Mouse (Mus musculus) gastrocnemius, adult 8-10 months (tissue): ENCODE measurements around the gene Mogat2. TPM values are rescaled to one million over a fixed set of nuclear protein-coding genes. Genes with fewer than 3 reads are reported as not detected.

ENCODE experiments used
- DNase-seq, 2 experiments: peaks; one replicate each; pipeline ENCODE4 v3.0.0; 2022; ENCODE audit warnings: low spot score in 2 of 2
- total RNA-seq, 4 experiments: library from RNA; stranded (reverse); gene quantifications; 2 replicates each; pipeline ENCODE4 v1.2.4; 2022

Mogat2 gene
- not detected for total RNA-seq

DNA sequence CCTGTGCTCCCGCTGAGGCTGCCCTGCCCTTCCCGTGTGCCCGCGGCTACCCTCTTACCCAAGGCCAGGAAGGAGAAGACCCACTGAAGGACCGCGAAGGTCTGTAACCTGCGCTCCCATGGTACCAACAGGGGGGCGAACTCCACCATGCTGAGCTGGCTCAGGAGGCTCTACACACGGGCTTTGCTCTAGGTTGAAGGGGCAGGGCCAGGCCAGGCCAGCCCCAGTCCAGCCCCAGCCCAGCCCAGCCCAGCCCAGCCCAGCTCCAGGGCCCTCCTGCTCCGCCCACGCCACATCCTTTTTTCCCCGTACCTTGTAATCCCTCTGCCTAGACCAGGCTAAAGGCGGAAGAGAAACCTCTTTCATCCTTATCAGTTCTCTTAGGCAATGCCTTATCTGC is at the start of gene Mogat2:
Gene Mogat2 (minus strand): TSS at position 203 of the 400 bp plus-strand sequence.
- no peak for DNase-seq

DNA sequence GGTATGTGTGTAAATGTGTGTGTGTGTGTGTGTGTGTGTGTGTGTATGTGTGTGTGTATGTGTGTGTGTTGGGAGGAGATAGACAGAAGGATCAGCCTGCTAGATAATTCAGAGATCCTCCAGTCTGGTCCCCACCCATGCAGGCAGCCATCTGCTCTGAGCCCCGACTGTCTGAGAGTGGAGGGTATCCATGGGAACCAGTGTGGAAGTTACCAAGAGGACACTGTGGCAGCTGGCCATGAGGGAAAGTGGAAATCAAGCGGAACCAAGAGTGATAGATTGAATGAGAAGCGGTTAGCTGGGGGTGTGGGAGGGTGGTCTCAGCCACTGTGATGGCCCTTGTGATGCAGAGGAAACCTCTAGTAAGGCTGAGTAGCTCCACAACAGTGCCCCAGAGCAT is 48.9 kb upstream of the Mogat2 start:
- DNase-seq = no peak

DNA sequence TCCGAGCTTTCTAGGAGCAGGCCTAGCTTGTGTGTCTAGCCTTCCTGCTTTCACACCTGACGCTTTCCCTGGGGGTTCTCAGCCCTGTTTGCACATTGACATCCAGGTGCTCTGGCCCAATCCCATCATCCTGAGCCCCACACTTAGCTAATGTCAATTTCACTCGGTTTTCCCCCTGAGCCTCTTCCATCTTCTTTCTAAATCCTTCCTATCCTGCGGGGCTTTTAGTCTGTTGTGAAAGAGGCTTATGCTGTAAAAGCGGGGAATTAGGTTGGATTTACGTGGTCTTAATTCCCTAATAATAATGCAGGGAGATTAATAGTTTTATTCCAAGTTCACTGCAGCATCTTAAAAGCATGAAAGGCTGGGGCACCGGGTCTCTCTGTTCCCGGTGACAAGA is 41.2 kb upstream of the Mogat2 start:
- DNase-seq = no peak

DNA sequence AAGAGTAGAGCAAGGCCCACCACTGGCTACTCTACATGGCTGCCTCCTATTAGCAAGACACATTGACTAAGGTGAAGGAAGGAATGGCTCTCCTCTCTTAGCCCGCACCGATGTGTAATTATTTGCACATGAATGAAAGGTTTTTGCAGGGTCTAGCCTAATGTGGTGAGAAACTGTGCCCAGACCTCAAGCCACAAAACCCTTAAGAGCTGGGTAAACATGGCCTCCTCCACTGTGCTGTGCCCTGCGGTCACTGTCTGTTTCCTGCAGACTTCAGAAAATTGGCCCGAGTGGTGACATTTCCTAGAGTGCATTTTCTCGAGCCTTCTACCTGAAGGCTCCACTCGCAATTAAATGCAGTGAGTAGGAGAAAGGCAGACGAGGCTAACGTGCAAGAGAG is 39.9 kb upstream of the Mogat2 start:
- no peak for DNase-seq

DNA sequence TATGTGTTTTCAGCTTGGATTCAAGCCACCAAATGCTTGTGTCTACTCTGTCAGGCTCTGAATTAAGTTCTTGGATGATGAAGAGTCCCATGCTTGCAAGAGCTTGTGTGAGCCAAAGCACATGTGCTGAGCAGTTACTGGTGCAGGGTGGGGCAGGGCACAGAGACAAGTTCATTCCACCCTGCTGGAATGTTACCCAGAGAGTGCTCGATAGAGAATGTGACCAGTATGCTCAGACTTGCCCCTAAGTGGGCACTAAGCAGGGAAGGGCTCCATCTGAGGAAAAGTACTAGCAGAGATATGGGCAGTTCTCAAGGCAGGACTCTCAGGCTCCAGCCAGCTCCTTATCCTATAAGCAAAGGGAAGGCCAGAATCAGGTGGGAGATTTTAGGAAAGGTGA is 38.3 kb upstream of the Mogat2 start:
- no peak for DNase-seq

DNA sequence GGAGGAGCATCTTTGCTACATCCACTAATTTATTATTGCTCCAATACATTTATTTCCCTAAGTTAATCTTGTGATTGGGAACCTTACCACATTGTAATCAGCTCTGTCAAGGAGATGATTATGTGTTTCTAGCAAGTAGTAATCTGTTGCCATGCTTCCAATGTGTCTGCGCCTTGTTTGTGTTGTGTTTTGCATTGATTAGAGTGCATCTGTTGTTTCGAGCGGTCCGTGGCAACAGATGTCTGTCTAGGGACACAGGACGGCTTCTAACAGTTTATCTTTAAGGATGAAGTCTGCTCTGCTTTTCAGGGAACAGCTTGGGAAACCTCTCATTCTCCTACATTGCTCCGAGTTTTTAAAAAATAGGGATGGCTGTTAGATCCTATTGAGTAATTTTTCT is 36.7 kb upstream of the Mogat2 start:
- no peak for DNase-seq

DNA sequence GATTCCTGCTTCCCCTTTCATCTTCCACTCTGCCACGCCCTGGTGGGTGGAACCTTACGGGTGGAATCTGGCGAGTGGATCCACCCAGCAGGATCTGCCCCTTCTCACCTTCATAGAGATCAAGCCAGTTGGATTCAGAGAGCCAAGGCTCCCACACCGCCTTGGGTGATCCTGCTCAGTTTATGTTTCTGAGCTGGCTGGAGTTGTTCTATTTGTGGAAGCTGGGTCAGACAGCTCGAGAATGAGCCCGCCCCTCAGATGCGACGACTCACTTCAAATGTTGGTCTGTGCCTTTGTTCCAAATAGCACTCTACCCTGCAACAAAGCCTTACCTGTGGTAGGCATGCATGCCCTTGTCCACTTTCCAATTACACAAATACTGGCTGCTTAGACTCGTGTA is 33.2 kb upstream of the Mogat2 start:
- DNase-seq = peak in 1 of 2 experiments; percentile 33

DNA sequence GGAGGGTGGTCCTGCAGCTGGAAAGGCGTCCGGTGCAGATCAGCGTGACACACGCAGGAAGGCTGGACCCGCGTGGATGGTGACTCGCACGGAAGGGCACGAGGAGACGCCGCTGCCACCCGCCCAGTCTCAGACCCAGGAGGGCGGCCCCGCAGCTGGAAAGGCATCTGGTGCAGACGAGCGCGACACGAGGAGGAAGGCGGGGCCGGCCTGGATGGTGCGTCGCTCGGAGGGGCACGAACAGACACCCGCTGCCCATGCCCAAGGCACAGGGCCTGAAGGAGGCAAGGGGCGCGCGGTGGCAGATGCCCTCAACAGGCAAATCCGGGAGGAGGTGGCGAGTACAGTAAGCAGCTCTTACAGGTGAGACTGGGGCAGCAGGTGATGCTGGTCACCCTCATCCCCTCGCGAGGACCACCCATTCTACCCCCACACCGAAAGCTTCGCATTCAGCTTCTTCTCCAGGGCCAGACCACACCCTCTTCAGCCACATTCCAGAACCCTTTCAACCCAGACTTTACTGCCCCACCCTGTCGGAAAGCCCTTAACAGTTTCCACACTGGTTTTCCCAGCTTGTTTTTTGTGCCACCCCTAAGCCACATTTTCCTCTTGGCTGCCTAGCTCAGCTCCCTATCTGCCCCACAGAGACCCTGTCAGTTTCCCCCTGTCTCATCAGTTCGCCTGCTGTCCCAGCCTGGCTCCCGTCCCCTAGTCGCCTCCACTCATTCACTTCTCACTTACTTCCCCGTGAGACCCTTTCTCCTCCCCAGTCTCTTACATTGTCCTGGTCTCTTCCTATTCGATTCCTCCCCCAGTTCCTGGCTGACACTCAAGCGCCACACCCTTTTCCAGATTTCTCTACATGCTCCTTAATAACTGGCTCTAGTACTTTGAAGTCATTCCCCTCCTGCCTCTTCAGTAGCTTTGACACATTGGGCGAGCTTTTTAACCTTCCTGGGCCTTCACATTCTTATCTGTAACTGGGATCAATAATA is 30.8 kb upstream of the Mogat2 start:
- DNase-seq = peak in 1 of 2 experiments; percentile 9

DNA sequence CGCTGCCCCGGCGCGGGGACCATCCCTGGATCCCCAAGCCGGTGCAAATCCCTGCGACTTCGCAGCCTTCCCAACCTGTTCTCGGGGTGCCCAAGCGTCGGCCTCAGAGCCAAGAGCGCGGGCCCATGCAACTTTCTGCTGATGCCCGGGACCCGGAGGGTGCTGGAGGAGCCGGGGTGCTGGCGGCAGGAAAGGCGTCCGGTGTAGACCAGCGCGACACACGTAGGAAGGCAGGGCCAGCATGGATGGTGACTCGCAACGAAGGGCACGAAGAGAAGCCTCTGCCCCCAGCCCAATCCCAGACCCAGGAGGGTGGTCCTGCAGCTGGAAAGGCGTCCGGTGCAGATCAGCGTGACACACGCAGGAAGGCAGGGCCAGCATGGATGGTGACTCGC is 30.1 kb upstream of the Mogat2 start:
- DNase-seq = no peak

DNA sequence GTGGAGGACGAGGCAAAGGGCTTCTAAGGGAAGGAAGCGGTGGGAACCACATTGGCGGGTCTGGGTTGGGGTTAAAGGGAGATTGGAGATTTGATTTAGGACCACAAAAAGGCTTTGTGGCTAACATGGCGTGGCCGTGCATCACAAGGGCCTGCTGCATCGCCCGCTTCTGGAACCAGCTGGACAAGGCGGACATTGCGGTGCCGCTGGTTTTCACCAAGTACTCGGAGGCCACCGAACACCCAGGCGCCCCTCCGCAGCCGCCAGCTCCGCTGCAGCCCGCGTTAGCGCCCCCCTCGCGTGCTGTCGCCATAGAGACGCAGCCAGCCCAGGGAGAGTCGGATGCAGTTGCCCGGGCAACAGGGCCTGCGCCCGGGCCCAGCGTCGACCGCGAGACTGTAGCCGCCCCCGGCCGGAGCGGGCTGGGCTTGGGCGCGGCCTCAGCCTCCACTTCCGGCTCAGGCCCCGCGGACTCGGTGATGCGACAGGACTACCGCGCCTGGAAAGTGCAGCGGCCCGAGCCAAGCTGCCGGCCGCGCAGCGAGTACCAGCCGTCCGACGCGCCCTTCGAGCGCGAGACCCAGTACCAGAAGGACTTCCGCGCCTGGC is 29.6 kb upstream of the Mogat2 start:
- DNase-seq = peak; percentile 26 to 42

DNA sequence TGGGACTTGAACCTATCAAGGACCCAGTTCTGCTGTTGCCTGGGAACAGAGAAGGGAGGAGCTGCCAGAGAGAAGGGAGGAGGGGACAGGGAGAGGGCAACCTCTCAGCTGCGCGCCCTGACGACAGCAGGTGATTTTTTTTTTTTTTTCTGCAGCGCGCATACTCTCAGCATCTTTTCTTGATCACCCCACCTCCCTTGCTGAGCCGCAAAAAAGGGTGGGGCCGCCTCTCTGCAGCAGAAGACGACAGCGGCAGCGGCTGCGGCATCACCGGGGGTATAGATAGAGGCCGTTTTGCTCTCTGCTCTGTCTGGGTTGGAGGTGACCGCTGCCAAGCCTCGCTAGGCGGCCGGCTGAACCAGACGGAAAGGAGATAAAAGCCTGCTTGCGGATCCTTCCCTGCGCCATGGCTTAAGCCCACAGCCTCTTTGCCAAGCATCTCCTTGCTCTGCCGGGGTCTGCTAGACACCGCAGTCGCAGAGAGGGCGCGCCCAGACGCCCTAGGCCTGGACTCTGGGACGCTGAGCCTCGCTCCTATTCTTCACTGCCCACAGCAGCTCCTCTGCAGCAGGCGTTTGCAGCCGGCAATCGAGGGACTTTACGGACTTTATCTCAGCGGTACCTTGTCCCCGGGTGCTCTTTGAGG is 29.0 kb upstream of the Mogat2 start, which contains the start of gene Map6:
Gene Map6 (plus strand): TSS at position 197 of the 646 bp plus-strand sequence.
- DNase-seq = no peak

DNA sequence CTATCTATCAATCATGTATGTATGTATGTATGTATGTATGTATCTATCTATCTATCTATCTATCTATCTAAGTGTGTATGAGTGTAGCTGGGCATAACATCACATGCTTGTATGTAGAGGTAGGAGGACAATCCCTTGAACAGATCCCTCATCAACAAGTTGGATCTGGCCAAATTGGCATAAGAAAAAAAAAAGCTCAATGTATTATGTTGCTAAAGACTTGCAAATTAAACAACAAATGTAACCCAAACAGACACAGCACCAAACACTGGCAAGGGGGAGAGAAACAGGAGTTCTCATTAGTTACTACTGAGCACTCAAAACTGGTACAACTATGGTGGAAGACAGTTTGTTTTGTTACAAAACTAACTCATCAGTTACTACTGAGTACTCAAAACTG is 26.2 kb upstream of the Mogat2 start:
- DNase-seq = no peak

DNA sequence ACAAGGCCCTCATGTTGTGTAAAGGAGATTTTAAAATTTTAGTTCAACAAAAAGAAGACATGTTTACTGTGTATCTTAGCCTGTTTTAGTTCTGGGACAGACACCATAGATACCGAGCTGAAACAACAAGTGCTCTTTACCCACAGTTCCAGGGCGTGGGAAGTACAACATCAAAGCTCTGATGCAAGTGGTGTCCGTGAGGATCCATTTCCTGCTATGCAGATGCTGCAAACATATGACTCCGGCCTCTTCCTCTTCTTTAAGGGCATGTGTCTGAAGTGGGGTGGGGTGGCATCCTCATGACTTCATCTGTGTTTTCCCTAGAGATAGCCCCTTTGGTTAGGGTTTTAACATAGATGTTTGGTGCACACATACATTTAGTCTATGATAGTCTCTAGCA is 25.1 kb upstream of the Mogat2 start:
- no peak for DNase-seq

DNA sequence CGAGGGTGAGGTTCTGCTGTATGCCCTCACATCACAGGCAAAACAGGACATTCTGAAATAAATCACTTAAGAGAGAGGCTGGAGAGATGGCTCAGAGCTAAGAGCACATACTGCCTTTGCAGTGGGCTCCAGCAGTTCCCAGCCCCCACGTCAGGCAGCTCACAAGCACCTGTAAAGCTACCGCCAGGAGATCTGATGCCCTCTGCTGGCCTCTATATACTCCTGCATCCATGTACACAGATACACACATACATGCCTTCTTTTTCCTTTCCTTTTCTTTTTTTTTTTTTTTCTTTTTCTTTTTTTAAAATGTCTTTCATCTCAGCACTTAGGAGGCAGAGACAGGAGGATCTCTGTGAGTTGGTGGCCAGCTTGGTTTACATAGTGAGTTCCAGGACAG is 23.5 kb upstream of the Mogat2 start:
- DNase-seq = no peak

DNA sequence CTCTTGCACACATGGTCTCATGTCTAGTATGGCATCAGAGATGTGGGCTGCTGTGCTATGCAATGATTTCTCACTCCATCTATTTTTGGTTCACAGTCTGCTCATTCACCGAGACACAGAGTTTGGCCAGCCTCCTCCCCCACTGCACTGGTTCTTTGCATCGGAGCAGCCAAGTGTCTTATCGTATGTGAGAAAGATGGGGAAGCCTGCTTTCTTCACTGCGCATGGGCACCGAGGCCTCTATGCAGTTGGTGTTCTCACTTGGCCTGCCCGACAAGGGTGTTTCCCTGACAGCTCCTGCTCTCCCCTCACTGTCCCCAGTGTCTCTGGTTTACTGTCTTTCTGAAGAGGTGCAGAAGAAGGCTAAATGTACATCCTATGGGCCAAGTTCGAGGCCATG is 16.6 kb upstream of the Mogat2 start:
- DNase-seq = no peak

DNA sequence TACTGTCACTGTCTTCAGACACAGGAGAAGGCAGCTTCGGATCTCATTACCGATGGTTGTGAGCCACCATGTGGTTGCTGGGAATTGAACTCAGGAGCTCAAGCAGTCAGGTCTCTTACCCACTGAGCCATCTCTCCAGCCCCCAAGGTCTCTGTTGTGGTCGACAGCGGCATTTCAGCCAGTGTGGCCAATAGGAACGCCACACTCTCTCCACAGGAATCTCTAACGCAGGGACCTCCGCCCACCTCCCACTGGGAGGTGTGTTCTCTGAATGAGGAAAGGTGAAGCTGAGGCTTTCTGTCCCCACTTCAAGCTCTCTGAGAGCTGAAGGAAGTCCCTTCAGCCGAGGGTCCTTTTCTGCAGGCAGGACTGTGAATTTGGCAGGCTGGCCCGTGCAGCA is 12.0 kb upstream of the Mogat2 start:
- DNase-seq = no peak

DNA sequence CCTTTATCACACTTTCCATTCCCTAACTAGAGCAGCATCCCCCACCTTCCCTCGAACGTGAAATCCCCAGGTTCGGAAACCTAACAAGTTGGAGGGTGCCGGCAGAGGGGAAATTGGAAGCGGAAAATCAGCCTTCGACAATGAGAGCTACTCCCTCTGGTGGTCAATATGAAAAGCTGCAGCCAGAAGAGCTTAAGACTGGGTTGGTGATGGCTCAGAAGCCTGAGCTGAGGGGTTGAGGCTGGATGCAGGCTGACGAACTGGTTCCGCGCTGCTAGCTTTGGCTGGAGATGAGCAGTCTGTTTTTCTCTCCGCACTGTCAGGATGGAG is 11.1 kb upstream of the Mogat2 start:
- DNase-seq = no peak

DNA sequence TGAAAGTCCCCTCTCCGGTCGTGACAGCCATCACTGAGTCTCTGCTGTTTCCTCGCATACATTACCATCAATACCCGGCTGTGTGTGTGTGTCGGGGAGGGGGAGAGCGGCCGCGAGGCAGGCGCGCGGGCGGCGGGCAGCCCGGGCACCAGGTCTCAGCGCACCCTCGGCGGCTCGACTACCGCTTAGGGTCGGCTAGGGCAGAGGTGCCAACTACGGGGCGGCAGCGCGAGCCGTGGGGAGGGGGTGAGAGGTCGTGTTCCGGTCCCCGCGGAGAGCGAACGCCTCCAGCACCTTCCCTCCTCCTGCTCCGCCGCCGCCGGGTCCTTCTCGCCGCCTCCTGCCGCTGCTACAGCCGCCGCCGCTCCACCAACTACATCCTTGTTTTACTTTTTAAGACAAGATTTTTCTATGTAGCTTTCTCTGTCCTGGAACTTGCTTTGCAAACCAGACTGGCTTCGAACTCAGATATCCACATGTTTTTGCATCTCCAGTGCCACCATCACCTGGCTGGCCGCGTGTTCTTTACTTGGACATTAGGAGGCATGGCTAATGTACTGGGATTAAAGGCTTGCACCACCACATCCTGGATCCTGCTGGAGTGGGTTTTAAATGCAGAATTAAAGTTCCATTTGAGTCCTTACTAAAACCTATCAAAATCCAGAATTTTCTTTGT is 10.6 kb upstream of the Mogat2 start:
- DNase-seq = no peak

DNA sequence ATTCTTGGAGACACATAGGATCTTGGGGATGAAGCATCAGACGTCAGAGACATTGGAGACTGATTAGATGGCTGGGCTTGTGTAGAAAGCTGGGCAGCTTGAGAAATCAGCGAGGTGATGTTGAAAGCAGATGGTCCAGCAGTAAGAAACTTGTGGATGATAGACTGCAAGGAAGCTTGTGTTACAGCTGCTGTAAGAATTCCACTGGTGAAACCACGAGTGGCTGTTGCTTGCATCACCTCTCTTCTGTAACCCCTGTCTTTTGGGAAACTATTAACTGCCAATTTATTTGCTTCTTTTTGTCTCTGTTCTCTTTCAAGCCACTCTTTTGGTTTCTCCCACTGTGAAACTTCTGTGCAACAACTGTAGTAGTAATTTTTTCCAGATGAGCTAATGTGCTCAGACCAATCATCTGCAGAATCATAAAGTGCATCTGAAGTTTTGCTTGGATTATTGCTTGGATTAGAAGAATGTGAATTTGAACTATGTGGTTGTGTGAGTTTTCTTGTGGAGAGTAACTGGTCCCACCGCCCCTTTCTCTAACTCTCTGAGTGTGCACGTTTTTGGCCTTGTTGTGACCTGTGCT is 9.8 kb upstream of the Mogat2 start:
- DNase-seq = no peak

DNA sequence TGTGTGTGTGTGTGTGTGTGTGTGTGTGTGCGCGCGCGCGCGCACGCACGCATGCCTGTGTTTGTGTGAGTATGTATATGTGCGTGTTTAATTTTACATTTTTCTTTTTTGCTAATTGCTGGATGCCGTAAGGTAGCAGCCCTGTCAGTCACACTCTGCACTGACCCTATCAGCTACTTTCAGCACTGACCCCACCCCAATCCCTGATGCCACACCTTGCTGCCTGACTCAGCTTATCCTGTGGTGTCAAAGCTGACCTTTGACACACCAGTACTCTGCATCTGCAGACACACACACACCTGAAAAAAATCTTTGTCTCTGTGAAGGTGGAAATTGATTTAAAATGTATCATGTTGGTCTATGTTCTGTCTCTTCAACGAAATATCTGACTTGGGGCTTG is 3.7 kb upstream of the Mogat2 start:
- DNase-seq = no peak

DNA sequence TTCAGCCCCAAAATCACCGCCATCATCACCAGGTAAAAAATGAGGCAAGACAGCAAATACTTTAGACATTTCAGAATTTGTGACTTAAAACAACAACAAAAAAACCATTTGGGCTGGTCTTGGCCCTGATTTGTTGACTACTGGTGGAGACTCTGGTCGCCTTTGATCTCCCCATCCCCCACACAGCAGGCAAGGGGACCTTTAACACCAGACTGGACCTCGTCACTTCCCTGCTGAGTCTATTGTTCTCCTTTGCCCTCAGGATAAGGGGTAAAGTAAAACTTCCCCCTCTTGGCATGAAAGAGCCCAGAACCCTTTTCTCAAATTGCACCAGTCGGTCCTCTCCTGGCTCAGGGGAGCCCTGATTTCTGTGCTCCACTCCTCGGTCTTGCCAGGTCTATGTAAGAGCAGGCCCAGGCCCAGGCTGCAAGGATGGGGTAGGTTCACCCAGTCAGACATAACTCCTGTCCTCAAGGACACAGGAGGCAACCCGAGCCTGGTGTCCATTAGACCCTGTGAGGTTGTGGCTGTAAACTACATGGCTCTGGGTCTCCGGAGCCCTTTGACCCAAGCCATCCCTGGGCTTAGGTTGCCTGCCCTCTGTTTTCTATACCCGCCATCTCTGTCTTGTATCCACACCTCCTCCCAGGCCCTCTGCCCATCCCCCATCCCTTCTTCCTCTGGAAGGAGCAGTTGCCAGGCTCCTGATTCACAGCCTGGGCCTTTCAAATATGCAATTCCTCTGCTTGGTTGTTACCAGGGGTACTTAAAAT is 1.3 kb downstream of the Mogat2 start:
- no peak for DNase-seq
